Mouse (Mus musculus) induced T-regulatory cell, adult 2 months (primary cell): ENCODE measurements around the gene Neb.
A peak's percentile ranks its signal among the peaks of the same experiment; 100 is the strongest.

Experiments
- DNase-seq: peaks from one replicate; pipeline ENCODE4 v3.0.0-alpha.2; 2012; ENCODE audit warnings: low read depth

The Neb gene

DNA sequence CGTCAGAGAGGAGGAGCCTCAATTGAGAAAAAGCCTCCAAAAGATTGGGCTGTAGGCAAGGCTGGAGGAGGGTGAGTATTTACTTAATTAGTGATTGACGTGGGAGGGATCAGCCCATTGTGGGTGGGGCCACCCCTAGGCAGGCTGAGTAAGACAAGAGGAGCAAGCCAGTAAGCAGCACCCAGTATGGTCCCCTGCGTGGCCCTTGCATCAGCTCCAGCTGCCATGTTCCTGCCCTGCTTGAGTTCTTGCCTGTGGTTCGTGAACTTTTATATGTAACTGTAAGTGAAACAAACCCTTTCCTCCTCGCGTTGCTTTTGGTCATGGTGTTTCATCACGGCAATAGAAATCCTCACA lies at the start of gene Neb:
TSS of gene Neb (minus strand) at position 27 of the 357 bp plus-strand sequence.
- peak; percentile 78 for DNase-seq

DNA sequence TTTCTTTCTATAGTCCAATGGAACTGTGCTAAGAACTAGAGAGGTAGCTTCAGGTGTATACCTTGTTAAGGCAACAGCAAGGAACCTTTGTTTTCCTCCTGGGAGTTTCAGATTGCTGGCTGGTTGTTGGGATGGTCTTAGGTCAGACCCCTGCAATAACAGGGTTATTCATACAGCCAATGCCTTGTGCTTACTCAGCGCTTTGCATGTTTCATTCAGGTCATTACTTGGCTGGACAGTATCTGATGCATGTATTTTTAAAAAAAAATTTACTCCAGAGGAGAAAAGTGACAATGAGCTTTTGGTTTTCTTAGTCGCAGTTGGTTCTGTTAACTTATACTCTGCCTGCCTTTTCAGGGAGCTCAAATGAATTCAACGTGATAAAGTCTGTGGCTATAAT lies 49.1 kb upstream of the Neb start:
- no peak for DNase-seq

DNA sequence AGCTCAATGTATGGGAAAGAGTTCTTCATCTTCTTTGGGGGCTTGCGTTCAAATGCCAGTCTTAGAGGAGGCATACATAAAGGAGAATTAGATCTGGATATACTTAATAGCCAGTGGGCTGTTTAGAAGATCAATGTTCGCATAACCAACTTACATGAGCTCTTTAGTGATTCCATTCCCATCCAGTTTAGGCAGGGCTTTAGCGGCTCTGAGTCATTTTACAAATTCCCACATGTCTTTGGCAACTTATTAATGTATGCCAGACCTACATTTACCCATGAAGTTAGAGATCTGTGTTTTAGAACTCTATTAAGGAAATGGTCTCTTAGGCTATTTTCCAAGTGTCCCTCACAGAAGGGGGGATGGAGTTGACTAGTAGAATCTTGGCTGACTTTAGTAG lies 47.8 kb upstream of the Neb start:
- no peak for DNase-seq

DNA sequence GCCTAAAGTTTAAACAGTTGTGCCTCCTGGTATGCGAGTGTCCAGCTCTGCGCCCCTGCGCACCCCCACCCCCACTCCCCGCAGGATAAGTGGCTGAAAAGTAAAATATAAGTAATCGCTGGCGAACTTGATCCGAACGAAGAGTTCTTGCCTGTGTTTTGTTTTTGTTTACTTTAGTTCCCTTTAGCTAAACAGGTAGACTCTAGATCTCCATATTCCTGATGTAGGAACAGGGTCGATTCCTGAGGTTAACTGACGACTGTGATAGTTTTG lies 47.2 kb upstream of the Neb start:
- no peak for DNase-seq

DNA sequence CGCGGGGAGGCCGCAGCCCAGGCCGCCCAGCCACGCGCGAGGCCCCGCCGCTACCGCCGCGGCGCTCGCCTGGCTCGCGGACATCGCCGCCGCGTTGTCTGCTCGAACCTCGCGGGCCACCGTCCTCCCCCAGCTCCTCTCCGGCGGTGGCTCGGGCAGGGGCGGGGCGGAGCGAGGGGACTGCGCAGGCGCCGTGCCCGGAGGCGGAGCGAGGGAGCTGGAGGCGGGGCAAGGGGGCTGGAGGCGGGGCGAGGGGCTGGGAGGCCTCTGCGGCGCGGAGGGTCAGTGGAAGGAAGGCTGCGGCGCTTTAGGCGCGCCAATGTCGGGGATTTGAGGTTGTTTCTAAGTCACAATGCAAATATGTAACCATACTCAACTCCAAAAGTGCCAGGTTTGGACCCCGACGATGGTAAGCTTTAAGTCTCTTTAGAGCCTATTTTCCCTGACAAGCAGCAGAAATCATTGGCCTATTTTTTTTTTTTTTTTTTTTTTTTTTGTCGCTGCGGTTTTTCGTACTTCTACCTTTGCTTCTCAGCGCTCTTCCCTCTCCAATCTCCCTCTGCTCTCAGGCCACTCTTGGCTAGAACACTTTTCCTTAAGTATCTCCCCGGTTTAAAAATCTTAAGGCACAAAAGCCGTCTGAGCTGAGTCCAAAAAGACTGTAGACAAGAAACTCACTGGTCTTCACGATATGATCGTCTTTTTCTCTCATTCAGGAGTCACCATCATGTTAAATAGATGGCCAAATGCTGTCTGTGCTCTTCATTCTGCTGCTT lies 46.7 kb upstream of the Neb start, which contains the start of gene Arl5a:
TSS of gene Arl5a (minus strand) at position 155 of the 776 bp plus-strand sequence.
- peak; percentile 94 for DNase-seq

DNA sequence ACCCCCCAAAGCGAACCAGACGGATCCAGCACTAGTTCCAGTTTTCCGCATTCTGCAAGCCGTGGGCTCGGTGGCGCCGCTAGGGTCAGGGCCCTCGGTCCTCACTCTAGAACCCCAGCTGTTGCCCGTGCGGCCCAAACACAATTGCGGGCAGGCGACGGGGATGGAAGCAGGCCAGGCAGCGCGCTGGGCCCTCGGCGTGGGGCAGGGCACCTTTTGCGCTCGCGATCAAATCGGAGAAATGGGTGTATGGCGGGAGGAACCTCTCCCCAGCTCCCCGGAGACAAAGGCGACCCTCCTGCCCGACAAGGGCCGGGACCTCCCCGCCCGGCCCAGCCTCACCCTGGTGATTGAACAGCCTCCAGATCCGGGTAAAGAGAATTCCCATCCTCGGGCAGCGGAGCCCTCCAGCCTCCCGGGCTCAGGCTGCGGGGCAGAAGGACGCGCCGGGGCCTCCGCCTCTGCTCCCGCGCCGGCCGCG lies 46.0 kb upstream of the Neb start:
- peak; percentile 67 for DNase-seq

DNA sequence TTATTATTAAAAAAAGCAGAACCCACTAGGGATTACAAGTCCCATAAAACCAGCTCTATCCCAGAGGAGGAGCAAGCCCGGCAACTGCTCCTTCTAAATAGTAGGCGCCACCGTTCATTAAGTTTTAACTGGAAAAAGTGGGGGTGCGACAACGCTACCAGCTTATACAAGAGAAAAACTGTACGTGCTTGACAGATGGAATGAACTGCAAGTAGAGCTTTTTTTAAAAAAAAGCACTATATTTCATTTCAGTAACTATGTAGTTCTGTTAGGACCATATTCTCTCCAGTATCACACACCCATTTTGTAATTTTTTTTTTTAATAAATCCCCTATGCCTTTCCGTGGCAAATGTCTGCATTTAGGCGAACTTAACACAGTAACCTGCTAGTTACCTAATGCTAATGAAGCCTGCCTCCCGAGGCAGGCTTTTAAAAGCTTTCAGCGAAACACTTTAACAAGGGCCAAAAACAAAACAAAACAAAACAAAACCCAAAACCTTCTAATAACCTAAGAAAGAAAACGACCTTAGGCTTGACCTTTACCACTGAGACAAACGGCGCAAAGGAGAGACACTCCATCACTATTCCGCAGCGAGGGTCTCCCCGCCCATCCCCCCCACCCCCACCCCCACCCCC lies 45.5 kb upstream of the Neb start:
- DNase-seq = peak; percentile 46

DNA sequence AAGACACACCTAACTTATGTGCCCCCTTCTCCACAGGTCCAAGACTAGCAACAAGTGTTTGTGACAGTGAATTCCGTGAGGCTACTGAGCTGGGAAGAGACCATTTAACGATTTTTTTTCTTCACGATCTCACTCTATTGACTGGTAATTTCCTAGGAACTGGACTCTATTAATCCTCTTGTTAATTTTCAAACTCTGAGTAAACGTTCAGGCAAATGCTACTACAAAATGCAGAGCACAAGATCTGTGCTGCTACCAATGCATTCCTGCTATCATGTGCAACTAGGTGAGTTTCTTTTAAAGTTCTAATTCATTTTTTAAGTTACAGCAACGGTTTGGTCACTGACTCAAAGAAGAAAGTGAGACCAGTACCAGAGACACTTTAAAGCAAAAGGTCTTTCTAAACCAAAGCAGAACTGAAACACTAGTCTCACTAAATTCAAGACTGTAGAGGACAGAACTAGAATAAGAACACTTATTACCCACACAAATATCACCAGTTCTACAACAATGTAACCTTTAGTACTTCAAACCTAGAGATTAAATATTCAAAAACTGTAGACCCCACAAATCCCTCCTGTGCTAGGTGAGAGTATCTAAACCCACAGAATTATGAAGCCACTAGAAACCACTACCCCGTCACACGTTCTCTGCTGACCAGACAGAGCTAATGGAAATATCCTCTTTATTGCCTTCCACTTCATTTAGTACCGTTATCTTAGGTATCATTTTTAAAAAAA lies 44.8 kb upstream of the Neb start:
- DNase-seq = peak; percentile 38

DNA sequence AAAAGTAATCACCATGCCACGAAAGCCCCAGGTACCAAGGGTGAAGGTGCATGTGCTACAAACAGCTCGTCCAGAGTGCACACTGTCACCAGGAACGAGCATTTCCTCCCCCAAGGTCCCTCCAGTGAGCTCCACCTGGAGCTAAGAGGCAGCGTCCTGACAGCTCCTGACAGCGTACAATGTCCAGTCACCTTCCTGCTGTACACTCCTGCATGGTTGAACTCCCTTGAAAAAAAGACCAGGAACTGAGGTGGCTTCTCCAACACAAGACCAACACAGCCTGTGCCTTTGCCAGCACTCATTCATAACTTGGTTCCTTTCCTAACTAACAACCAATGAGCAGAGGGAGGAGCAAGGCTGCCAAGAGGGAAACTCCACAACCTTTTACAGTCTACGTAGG lies 42.9 kb upstream of the Neb start:
- DNase-seq = peak; percentile 72

DNA sequence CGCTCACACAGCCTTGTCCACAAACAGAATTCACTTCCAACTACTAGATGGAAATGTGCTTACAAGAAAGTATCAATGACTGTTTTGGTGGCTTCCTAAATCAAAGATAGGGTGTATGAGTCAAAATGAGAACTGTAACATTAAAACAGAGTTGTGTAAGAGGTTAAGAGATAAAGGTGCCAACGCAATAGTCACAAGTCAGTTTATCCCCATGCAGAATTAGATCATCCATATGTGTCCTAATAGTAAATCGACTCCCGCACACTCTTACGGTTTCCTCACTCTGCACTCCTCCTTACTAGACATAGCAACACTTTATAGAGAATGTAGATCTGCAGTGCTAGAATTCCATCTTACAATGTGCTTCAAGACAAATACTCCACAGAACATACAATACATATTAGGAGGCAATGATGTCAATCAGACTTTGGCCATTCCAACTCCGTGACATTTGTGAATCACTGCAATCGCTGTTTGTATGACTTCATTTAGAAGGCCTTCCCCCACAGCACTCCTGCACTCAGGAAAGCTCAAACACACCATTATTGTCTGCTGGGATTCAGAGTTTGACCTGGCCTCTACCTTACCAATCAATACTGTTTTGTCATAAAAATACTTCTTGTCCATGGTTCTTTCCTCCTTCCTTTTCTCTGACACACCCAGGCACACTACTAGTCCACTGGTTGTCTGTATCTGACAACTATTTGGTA lies 41.9 kb upstream of the Neb start:
- DNase-seq = peak; percentile 57

DNA sequence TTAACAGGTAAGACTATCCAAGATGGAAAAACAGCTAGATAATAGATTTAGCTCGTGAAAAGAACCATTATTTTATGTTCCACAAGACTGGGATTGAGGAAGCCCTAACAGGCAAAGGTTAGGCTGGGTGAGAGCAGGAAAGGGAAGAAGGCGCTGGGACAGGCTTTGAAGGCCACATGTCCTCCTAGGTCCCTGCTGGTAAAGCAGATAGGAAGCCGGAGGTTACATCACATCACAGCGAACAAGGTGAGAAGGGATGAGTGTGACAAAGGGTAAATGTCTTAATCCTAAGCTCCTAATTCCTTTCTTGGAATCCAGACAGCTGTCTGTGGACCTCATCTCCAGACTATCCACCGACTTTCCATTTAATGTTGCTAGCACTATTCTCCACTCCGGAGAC lies 41.0 kb upstream of the Neb start:
- no peak for DNase-seq

DNA sequence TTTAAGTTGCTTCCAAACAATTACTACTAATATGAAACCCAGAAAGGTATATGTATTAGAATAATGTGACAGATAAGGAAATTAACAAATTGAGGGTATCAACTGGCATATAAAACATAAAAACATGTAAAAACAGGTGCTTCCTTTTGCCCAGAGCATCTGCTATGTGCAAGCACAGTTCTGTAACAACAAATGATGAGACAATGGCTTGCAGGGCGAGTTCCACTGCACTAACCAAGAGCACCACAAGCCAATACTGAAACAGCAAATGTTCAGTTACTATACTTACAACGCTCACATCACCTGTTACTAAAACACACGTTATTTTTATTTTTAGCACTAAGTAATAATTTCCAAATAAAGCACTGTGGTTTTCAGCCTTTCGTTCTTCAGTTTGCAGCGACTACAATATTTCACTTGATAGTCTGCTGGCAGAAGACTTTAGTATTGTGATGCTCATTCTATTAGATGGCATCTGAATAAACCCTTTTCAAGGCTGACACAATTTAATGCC lies 34.3 kb upstream of the Neb start:
- DNase-seq = no peak

DNA sequence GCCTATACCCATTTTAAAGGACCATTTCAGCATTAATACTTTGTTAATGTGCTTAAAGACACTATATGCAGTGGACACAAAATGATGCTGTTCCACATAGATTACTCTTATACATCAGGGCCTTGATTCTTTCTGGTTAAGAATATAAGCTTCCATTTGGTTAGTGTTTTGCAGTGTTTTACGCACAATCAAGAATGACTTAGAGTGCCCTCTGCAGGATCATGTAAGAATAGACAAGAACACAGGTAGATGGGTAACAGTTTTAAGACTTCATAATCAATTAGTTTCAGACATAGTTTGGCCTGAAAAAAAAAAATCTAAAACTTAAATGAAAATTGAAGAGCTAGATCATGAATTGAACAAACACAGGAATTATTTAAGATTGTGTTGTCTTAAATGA lies 28.2 kb upstream of the Neb start:
- peak; percentile 85 for DNase-seq

DNA sequence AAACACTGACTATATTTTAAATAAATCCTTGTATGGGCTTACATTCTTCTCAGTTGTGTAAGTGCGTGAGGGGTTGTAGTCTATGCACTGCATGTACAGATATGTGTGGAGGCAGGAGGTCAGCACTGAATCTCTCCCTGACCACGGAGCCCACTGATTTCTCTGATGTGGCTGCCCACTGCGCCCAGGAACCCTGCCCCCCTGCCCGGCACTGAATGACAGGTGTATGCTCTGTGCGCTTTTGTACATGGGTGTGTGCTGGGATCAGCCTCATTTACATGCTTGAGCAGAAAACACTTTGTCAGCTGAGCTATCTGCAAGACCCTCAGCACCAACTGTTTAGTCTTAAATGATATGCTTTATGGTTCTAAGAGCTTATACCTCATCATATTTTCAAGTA lies 27.0 kb upstream of the Neb start:
- DNase-seq = no peak

DNA sequence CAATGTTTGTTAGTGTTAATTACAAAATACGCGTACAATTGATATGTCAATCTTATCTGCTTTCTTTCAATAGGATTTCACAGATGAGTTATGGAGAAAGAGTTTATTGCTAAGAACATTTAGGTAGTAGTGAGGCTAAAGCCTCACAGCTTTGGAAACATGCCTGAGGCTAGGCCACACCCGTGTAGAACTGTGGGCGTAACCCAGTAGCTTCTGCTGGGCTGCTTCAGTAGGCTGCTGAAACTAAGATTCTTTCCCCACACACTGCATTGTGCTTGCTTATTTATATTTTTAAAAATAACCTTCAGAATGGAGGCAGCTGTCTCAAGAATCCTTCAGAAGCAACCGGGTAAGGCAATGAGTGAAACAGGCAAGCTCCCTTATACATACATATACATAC lies 16.3 kb upstream of the Neb start:
- DNase-seq = no peak

DNA sequence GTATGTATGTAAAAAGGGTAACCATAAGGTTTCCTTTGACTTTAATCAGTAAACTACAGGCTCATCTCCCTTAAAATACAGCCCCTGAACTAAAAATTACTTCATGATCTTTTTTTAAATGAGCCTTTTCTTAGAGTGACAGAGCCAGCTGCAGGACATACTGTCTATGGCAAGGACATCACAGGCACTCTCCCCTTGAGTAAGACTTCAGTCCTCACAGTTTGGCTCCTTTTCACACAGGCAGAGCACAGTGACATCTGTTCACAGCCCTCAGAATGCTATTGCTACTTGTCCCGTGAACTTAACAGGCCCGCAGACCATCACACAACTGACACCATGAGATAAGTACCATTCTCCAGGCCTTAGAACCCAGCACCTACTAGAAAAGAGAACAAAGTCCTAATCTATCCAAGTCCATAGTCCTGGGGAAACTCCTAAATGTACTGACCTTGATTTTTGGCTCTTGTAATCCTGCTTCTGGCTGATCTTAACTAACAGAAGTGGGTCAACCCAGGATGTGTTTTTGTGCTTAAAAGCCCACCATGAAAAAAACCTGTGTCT lies 12.2 kb upstream of the Neb start:
- DNase-seq = no peak

DNA sequence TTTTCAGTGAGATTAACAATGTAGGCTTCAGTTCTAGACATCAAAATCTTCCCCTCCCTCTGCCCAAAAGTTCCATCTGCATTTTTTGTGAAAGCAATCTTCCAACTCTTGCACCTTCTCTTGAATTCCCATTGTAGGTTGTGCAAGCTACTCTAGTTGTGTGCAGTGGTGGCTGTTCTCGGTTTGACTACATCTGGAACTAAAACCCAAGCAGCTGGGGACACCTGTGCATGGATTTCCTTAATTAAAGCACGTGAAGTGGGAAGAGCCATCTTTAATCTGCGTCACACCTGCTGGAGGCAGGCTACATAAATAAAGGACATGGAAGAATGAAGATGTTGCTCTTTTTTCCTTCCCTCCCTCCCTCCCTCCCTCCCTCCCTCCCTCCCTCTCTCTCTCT lies 11.7 kb upstream of the Neb start:
- DNase-seq = no peak

DNA sequence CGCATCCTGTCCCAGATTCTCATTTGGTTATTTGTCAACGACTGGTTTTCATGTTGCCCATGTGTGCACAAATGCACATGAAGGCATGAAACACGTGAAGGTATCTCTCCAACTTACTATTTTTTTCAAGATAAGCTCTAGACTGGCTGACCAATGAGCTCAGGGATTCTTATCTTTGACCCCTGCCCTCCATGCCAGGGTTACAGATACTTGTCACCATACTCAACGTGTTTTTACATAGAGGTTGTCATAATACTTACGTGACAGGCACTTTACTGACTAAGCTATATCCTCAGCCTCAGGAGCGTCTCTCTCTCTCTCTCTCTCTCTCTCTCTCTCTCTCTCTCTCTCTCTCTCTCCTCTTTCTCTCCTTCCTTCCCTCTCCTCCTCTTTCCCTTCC lies 8.2 kb upstream of the Neb start:
- no peak for DNase-seq

DNA sequence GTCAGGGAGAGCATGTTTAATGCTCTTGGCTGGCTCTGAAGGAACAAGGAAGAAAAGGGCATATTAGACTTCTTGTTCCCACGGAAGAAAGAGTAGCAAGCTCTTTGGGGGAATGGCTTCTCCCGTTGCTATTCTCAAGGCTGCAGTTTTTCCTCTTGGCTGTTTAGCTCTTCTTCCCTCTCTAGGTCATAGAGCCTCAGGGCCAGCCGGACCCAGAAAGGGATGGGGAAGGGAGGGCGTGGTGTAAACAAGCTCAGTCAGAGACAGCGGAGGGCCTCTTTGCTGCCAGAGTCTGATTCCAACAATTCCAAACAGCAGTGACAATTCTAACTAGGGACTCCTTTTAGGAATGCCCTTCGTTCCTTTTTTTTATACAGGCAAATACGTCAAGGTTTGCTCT lies 7.8 kb upstream of the Neb start:
- DNase-seq = no peak

DNA sequence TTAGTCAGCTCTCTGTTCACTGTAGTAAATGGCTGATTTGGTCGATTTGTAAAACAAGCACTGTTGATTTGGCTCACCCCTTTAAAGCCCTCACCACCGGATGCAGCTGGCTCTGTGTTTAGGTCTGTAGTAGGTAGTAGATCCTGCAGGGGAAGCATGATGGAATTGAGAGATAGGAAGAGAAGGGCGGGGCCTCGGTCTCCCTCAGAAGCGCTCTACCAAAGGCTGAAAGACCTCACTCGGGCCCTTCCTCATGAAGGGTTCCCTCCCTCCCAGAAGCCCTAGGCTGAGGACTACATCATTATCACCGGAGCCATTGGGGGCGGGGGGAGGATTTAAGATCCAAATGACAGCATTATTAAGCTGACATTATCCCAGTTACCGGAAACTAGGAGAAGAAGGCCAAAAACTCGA lies 581 bp upstream of the Neb start:
- DNase-seq = no peak

DNA sequence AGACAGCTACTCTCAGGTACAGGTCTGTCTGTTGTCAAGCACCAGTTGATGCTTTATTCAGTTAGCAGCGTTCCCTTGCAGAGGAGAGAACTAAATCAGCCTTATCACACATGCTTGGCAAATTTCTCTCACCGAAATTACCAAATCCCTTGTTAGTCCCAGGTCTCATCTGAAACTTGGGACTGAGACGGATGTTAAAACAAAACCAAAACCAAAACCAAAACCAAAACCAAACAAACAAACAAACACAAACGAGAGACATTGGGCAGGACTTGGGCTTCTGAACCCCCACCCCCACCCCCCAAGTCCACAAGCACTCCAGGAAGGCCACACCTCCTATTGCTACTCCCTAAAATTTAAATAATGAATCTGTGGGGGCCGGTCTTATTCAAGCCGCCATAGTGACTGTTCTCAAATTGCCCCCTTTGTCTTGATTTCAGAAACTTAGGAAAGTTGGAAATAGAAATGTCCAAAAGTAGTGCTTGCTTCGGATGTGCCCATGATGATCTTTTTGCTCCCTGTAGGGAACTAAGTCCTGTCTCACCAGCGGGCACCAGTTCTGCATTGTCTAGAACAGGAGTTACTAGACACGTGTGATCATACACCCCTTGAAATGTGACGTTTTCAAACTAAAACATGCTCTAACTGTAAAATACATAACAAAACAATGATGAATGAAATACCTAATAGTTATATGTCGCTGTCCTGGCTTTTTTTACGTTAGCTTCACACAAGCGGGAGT lies 397 bp downstream of the Neb start:
- DNase-seq = peak; percentile 50
